Mouse (Mus musculus) MEL (cell line): ENCODE measurements at regions not wholly inside any gene's neighbourhood (a gene's known extent, or its start where the extent isn't known, plus 50 kb on each side); places are given as distances from the start of the nearest gene placed in this dataset.
"Not testable (repeated sequence)": the region's sequence is repeated elsewhere in the genome, so short reads cannot be mapped to it uniquely, and the experiment has no call there.

ENCODE experiments used
- DNase-seq: peaks from one replicate; pipeline ENCODE4 v3.0.0; 2011; ENCODE audit warnings: low read depth, low spot score
- H3K27ac ChIP-seq: 2 replicates; pipeline ENCODE4 v1.5.1; 2012; ENCODE audit warnings: low read depth, mild to moderate bottlenecking, control low read depth, low read length, moderate library complexity; ENCODE audit not compliant: control insufficient read depth
- H3K27me3 ChIP-seq, 2 experiments: fragments of 150-350 bp in 1 of 2; sonication (generic) in 1 of 2; 2 replicates each; pipeline ENCODE4 v1.6.1; 2012; ENCODE audit warnings: low read length in 2 of 2, mild to moderate bottlenecking in 2 of 2, improper control_type of control experiment in 1 of 2, moderate library complexity in 1 of 2; ENCODE audit not compliant: insufficient read depth in 2 of 2, control insufficient read depth in 1 of 2
- H3K36me3 ChIP-seq, 2 experiments: 2 replicates each; pipeline ENCODE4 v1.6.1; 2012 to 2014; ENCODE audit warnings: low read length in 2 of 2, improper control_type of control experiment in 1 of 2, inconsistent platforms in 1 of 2, mild to moderate bottlenecking in 1 of 2; ENCODE audit not compliant: insufficient read depth in 2 of 2, control insufficient read depth in 1 of 2
- H3K4me1 ChIP-seq, 2 experiments: fragments of 150-350 bp in 1 of 2; sonication (generic) in 1 of 2; 2 replicates each; pipeline ENCODE4 v1.6.1; 2012; ENCODE audit warnings: low read length in 2 of 2, improper control_type of control experiment in 1 of 2, mild to moderate bottlenecking in 1 of 2; ENCODE audit not compliant: insufficient read depth in 2 of 2, control insufficient read depth in 1 of 2
- H3K4me3 ChIP-seq, 2 experiments: fragments of 150-350 bp in 1 of 2; sonication (generic) in 1 of 2; 2 replicates each; pipeline ENCODE4 v1.5.1; 2012; ENCODE audit warnings: low read depth in 2 of 2, low read length in 2 of 2, mild to moderate bottlenecking in 2 of 2, moderate library complexity in 2 of 2, control low read depth in 1 of 2, improper control_type of control experiment in 1 of 2; ENCODE audit not compliant: control insufficient read depth in 1 of 2, insufficient read depth in 1 of 2
- H3K79me2 ChIP-seq: 2 replicates; pipeline ENCODE4 v1.6.1; 2012; ENCODE audit warnings: mild to moderate bottlenecking, low read length, moderate library complexity; ENCODE audit not compliant: control insufficient read depth, poor library complexity, insufficient read depth
- H3K9ac ChIP-seq: 2 replicates; pipeline ENCODE4 v1.6.1; 2012; ENCODE audit warnings: low read depth, mild to moderate bottlenecking, control low read depth, low read length, moderate library complexity; ENCODE audit not compliant: control insufficient read depth, poor library complexity, severe bottlenecking
- H3K9me3 ChIP-seq: fragments of 150-350 bp; sonication (generic); replicated peaks from 2 replicates; pipeline ENCODE4 v1.6.1; 2012; ENCODE audit warnings: mild to moderate bottlenecking, low read length, improper control_type of control experiment, moderate library complexity; ENCODE audit not compliant: insufficient read depth
- CHD1 ChIP-seq: IDR thresholded peaks from 2 replicates; pipeline ENCODE4 v1.6.1; 2012; ENCODE audit warnings: low read depth, mild to moderate bottlenecking, inconsistent platforms, low read length, improper control_type of control experiment
- CTCF ChIP-seq, 3 experiments: IDR thresholded peaks in 2 of 3; conservative IDR thresholded peaks in 1 of 3; 2 replicates each; pipeline ENCODE4 v1.5.1; 2011 to 2012; ENCODE audit warnings: low read length in 3 of 3, low read depth in 2 of 3, mild to moderate bottlenecking in 2 of 3, improper control_type of control experiment in 1 of 3, inconsistent platforms in 1 of 3, mixed read lengths in 1 of 3, moderate library complexity in 1 of 3; ENCODE audit not compliant: control insufficient read depth in 1 of 3, insufficient read depth in 1 of 3, poor library complexity in 1 of 3, severe bottlenecking in 1 of 3
- ETS1 ChIP-seq: IDR thresholded peaks from 2 replicates; pipeline ENCODE4 v1.6.1; 2012; ENCODE audit warnings: low read depth, mild to moderate bottlenecking, inconsistent platforms, low read length, improper control_type of control experiment, moderate library complexity
- GABPA ChIP-seq: IDR thresholded peaks from 2 replicates; pipeline ENCODE4 v1.6.1; 2012; ENCODE audit warnings: low read depth, mild to moderate bottlenecking, inconsistent platforms, low read length, improper control_type of control experiment, moderate library complexity
- JUND ChIP-seq: IDR thresholded peaks from 2 replicates; pipeline ENCODE4 v1.6.1; 2011; ENCODE audit warnings: low read depth, mild to moderate bottlenecking, improper control_type of control experiment, low read length
- MAX ChIP-seq: IDR thresholded peaks from 2 replicates; pipeline ENCODE4 v1.6.1; 2011; ENCODE audit warnings: low read length, improper control_type of control experiment
- MEF2A ChIP-seq: IDR thresholded peaks from 2 replicates; pipeline ENCODE4 v1.6.1; 2014; ENCODE audit warnings: low read depth, mild to moderate bottlenecking, inconsistent platforms, low read length, improper control_type of control experiment; ENCODE audit not compliant: poor library complexity, insufficient replicate concordance, severe bottlenecking; ENCODE audit errors: extremely low read depth
- MXI1 ChIP-seq: IDR thresholded peaks from 2 replicates; pipeline ENCODE4 v1.6.1; 2011; ENCODE audit warnings: mild to moderate bottlenecking, low read depth, low read length, improper control_type of control experiment
- MYB ChIP-seq: IDR thresholded peaks from 2 replicates; pipeline ENCODE4 v1.6.1; 2011; ENCODE audit warnings: mild to moderate bottlenecking, low read depth, low read length, improper control_type of control experiment
- NRF1 ChIP-seq: IDR thresholded peaks from 2 replicates; pipeline ENCODE4 v1.6.1; 2014; ENCODE audit warnings: low read depth, mild to moderate bottlenecking, inconsistent platforms, low read length, improper control_type of control experiment, moderate library complexity; ENCODE audit not compliant: poor library complexity, insufficient read depth, severe bottlenecking
- POLR2A ChIP-seq, 2 experiments: IDR thresholded peaks; 2 replicates each; pipeline ENCODE4 v1.6.1; 2011 to 2012; ENCODE audit warnings: low read length in 2 of 2, mild to moderate bottlenecking in 2 of 2, control low read depth in 1 of 2, improper control_type of control experiment in 1 of 2, low read depth in 1 of 2, moderate library complexity in 1 of 2; ENCODE audit not compliant: control insufficient read depth in 1 of 2, insufficient read depth in 1 of 2, poor library complexity in 1 of 2
- UBTF ChIP-seq: IDR thresholded peaks from 2 replicates; pipeline ENCODE4 v1.6.1; 2012; ENCODE audit warnings: low read depth, mild to moderate bottlenecking, inconsistent platforms, low read length, improper control_type of control experiment, moderate library complexity, borderline replicate concordance; ENCODE audit not compliant: insufficient read depth

DNA sequence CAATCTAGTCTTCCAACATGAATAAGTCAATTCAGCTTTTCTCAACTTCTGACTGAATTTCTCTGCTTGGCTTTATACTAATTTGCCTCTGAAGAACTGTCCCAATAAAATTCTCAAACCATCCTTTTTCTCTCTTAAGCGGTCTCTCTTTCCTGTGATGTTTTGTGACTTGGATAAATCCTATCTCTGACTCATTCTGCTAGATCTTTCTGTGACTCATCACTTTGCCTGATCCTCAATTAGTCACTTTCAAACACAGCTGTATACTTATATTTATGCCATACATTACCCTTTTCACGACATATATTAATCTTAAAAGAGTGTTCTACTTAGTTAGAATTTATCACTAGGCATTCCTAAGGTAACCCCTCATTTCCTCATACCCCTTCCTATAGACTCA lies 1055.4 kb upstream of the Sel1l start:
- Histone ChIP-seq H3K9me3 (no peaks in the 10 kb centered on the region), H3K4me3 (no peak overlapping the region), H3K27me3 (no peaks in the 10 kb centered on the region), H3K4me1 (no peaks in the 10 kb centered on the region), H3K36me3 (no peaks in the 10 kb centered on the region), H3K79me2 (no peaks in the 10 kb centered on the region), H3K27ac (no peak overlapping the region), H3K9ac (no peak overlapping the region)
- DNase-seq = no peak
- no peak for TF ChIP-seq UBTF

- H3K4me3 ChIP-seq = no peak overlapping the region
Measured at GRCm38 (mm10) chr12:92892315-92892714, 1043.4 kb upstream of the Sel1l start.

DNA sequence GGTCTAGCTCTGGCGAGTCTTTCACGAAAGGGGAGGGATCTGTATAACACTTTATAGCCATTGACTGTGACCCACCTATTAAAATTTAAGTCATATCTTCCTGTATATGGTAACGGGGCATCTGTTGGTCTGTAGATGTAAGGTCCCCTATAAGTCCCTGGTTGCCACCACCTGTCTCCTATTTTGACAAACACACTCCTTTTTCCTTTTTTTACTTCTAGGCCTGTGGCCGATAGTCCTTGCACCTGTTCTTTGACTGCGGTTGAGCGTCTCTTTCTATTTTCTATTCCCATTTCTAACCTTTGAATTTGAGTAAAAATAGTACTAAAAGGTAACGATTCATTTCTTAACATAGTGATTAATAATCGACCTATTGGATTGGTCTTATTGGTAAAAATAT lies 1042.7 kb upstream of the Sel1l start:
- not testable (repeated sequence) for H3K9me3 ChIP-seq, H3K4me1 ChIP-seq, H3K27ac ChIP-seq, H3K4me3 ChIP-seq, DNase-seq, H3K79me2 ChIP-seq, H3K36me3 ChIP-seq, H3K9ac ChIP-seq, H3K27me3 ChIP-seq

More at GRCm38 (mm10) chr12:92892315-92892714, 1043.4 kb upstream of the Sel1l start:
- Histone ChIP-seq H3K27me3 (no peaks in the 10 kb centered on the region), H3K4me1 (no peaks in the 10 kb centered on the region), H3K79me2 (no peaks in the 10 kb centered on the region), H3K9me3 (no peaks in the 10 kb centered on the region), H3K36me3 (no peaks in the 10 kb centered on the region), H3K9ac (no peak overlapping the region), H3K27ac (no peak overlapping the region)
- TF ChIP-seq GABPA (no peak), MXI1 (no peak), POLR2A (IDR thresholded peaks at IDR 0.05; ENCODE audit: control insufficient read depth in 1 of 2, insufficient read depth in 1 of 2, low read depth in 1 of 2, low read length in 2 of 2, poor library complexity in 1 of 2) (no peak), MYB (no peak), JUND (no peak), CHD1 (no peak), NRF1 (no peak), MAX (no peak), ETS1 (no peak), UBTF (no peak), MEF2A (no peak), CTCF (IDR thresholded peaks at IDR 0.05 in 2 of 3, conservative IDR thresholded peaks at IDR 0.05 in 1 of 3; ENCODE audit: control insufficient read depth in 1 of 3, insufficient read depth in 1 of 3, low read depth in 2 of 3, low read length in 3 of 3, poor library complexity in 1 of 3, severe bottlenecking in 1 of 3) (no peak)
- TF ChIP-seq, all 39 proteins: peak for 0
- no peak for DNase-seq

- not testable (repeated sequence) for H3K27me3 ChIP-seq, DNase-seq, H3K9ac ChIP-seq, H3K4me3 ChIP-seq, H3K79me2 ChIP-seq, H3K27ac ChIP-seq, H3K4me1 ChIP-seq, H3K36me3 ChIP-seq, H3K9me3 ChIP-seq
Measured at GRCm38 (mm10) chr12:92891126-92891525, 1042.2 kb upstream of the Sel1l start.
